Mouse (Mus musculus) T-helper 1 cell (primary cell): ENCODE data around the gene Sp9.

Source experiments
- in situ Hi-C: fragments of 300-600 bp; cut with MboI, MseI; formaldehyde crosslinking; loops from one replicate; pipeline ENCODE4 v1.15.1; 2025; ENCODE audit warnings: high pct_unique_total_duplicates

Sp9 gene

GRCm38 (mm10) chr2:73271459-73272161 is at the start of gene Sp9:
TSS of gene Sp9 (plus strand) at chr2:73271925.
- in situ Hi-C loops, result loop anchor here (5.0 kb wide), 1 partner anchor 209 kb away; no protein-coding TSS in a partner anchor

- in situ Hi-C loops, result no loop called here
Measured at GRCm38 (mm10) chr2:73231081-73231480, 40.6 kb upstream of the Sp9 start.

GRCm38 (mm10) chr2:73241299-73241698 is 30.4 kb upstream of the Sp9 start:
- in situ Hi-C loops, result no loop called here

GRCm38 (mm10) chr2:73248701-73249100 is 23.0 kb upstream of the Sp9 start:
- in situ Hi-C loops, result no loop called here

GRCm38 (mm10) chr2:73263172-73263765 is 8.5 kb upstream of the Sp9 start:
- in situ Hi-C loops, result no loop called here

GRCm38 (mm10) chr2:73263794-73264610 is 7.7 kb upstream of the Sp9 start:
- in situ Hi-C loops, result no loop called here

GRCm38 (mm10) chr2:73264611-73265195 is 7.0 kb upstream of the Sp9 start:
- in situ Hi-C loops, result no loop called here

- in situ Hi-C loops, result no loop called here
Measured at GRCm38 (mm10) chr2:73266011-73266410, 5.7 kb upstream of the Sp9 start.

GRCm38 (mm10) chr2:73266623-73267022 is 5.1 kb upstream of the Sp9 start:
- in situ Hi-C loops, result no loop called here

GRCm38 (mm10) chr2:73267231-73267630 is 4.5 kb upstream of the Sp9 start:
- in situ Hi-C loops, result no loop called here

- in situ Hi-C loops, result no loop called here
Measured at GRCm38 (mm10) chr2:73267818-73268217, 3.9 kb upstream of the Sp9 start.

- in situ Hi-C loops, result no loop called here
Measured at GRCm38 (mm10) chr2:73268281-73268680, 3.4 kb upstream of the Sp9 start.

- in situ Hi-C loops, result no loop called here
Measured at GRCm38 (mm10) chr2:73268836-73269395, 2.8 kb upstream of the Sp9 start.

GRCm38 (mm10) chr2:73269666-73270065 is 2.1 kb upstream of the Sp9 start:
- in situ Hi-C loops, result loop anchor here (5.0 kb wide), 1 partner anchor 207 kb away; no protein-coding TSS in a partner anchor

GRCm38 (mm10) chr2:73270071-73270592 is 1.6 kb upstream of the Sp9 start:
- in situ Hi-C loops, result loop anchor here (5.0 kb wide), 1 partner anchor 208 kb away; no protein-coding TSS in a partner anchor

- in situ Hi-C loops, result loop anchor here (5.0 kb wide), 1 partner anchor 209 kb away; no protein-coding TSS in a partner anchor
Measured at GRCm38 (mm10) chr2:73270593-73271458, 899 bp upstream of the Sp9 start.

- in situ Hi-C loops, result loop anchor here (5.0 kb wide), 1 partner anchor 210 kb away; no protein-coding TSS in a partner anchor
Measured at GRCm38 (mm10) chr2:73272351-73273248, 875 bp downstream of the Sp9 start.

- in situ Hi-C loops, result loop anchor here (5.0 kb wide), 1 partner anchor 211 kb away; no protein-coding TSS in a partner anchor
Measured at GRCm38 (mm10) chr2:73273249-73274118, 1.8 kb downstream of the Sp9 start.
